Mouse (Mus musculus) monocyte, adult 2 months (primary cell): ENCODE measurements around the gene Cd151.

Experiments used
- DNase-seq, 2 experiments: peaks; one replicate each; pipeline ENCODE4 v3.0.0; 2022; ENCODE audit warnings: low spot score in 2 of 2, low read depth in 1 of 2

The Cd151 gene

DNA sequence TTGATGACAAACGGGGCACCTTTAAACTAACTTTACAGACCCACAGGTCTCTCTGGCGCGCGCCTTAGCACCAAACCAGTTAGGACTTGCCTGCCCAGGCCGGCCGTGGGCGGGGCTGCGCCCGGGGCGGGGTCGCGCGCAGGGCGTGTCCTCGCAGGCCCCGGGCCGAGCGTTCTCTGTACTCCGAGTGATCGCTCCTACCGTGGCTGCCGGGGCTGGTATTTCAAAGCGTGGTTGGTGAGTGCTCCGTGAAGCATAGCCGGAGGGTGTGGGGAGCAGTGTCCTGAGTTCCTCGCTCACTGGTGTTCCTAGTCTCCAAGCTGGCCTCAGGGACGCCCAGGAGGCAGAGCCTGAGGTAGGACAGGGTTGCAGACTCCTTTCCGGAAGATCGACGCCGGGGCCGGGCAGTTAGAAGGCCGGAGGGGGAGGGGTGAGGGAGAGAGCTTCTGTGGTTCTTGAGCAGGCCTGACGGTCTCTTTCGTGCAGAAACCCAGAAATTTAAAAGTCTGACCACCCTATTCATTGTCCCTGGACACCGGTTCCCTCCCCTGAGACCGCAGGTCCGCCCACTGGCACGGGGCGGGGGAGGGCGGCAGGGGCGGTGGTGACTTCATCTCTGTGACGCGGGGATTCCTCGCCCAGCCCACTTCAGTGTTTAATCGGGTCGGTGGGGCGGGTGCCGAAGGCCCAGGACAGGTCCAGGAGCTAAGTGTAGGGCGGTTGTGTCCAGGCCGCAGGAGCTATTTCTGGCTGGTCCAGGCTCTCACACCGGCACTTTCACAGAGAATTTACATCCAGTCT lies at the start of gene Cd151:
TSS of gene Cd151 (plus strand) at position 163 of the 801 bp plus-strand sequence.
- DNase-seq: peak in 1 of 2 experiments; percentile 60

DNA sequence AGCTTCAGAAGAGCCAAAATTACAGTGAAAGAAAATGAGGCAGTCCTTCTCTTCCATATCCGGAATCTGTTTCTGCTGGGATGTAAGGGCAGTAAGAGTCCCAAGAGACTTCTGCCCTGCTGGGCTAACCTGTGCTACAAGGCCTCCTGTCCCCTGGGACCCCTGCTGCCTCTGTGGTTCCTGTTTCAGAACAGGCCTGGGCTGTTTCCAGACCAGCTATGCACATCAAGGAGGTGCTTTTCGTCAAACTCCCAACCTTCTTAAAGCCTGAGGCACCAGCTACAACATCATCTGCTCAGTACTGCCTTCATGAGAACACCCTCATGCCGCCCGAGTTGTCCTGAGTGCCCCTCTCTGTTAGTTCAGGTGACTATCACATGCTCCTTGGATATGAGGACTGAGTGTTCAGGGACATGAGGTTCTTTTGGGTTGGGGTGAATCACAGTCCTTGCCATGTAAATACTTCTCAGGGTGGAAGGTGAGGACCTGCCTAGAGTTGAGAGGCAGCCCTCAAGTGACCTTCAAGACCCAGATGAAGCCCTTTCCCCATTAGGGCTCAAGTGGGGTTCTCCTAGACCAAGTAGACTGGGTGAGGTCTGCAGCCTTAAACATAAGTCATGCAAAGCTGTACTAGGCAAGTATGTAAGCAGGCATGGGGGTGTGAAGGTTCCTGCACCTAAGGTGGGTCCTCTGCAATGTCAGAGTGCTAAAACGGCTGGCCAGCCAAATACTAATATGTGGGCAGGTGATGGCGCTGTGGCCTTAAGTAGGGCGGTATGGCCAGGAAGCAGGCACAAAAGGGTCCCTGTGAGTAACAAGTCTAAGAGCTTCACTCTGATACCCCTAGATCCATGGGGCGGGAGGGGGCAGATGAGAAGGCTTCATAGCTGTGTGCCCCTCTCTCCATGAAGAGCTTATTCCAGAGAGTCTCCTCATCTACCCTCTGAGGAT lies 49.2 kb upstream of the Cd151 start:
- no peak for DNase-seq

DNA sequence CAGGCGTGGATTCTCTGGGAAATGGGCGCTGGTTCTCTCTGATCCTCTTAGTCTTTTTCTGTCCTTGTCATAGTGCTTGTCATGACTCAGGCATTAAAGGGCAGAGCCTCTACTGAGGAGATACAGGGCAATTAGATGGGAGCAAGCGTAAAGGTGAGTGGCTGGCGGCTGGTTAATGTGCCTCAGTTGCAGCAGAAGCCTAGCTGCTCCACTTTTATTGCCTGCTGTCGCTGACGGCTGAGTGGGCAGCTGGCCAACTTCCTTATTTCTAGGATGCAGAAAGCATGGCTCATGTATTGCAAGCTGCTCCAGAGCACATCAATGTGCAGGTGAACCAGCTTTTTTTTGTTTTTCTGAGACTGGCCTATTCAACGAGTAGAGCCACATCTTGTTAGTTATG lies 48.2 kb upstream of the Cd151 start:
- DNase-seq: peak in 1 of 2 experiments; percentile 47

DNA sequence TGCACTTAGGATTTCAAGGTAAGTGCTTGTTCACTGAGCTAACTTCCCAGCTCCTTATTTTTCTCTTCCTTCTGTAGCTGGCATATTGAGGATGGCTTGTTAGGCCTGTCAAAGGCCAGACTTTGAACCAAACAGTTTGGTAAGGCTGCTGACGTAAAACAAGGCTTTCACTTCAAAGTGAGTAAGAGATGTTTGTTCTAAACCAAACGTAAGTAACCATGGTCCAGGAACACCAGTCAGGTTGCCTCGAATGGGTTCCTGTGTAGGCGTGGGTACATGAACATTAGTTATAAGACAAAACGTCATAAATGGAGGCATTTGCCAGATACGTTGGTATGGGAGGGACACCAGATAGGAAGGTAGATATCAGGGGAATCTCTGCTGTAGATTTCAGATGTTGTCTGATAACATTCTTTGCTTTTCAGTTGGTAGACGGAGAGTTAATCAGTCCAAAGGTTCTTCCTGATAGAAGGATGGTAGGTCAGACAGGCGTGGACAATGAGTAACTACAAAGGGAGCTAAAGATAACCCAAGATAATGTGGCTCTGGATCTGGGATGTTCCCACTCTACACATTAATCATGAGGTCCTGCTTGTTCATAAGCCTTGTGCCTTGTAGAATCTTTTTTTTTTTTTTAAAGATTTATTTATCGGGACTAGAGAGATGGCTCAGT lies 47.0 kb upstream of the Cd151 start:
- DNase-seq: no peak

DNA sequence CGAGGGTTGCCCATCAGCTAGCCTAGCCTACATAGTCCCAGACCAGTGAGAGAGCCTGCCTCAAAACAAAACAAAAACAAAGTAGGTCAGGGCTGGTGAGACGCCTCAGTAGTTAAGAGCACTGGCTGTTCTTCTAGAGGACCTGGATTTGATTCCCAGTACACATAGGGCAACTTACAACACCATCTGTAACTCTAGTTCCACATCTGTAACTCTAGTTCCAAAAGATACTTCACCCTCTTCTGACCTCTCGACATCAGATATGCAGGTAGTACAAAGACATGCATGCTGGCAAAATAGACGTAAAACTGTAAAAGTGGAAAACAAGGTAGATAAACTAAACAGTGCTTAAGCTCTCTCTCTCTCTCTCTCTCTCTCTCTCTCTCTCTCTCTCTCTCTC lies 43.4 kb upstream of the Cd151 start:
- DNase-seq: no peak

GRCm38 (mm10) chr7:141426948-141427730 lies 40.1 kb upstream of the Cd151 start:
- no peak for DNase-seq

GRCm38 (mm10) chr7:141428701-141429100 lies 38.5 kb upstream of the Cd151 start:
- no peak for DNase-seq

DNA sequence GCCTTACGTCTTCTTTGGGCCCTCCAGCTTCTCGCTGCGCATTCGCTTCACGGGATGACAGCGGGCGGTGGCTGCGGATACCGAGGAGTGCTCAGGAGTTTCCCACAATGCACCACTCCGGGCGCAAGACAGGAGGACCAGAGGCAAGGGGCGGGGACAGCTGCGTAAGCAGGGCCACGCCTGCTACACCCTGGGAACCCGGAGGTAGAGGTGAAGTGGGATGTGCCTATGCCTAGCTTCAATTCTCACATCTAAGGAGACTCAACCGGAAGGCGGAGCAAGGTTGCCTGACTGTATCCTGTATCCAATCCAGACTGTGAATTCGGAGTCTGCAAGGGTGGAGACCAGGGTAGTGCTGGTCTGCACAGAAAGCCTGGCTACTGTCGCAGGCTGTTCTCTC lies 37.9 kb upstream of the Cd151 start, which contains the start of gene Cend1:
TSS of gene Cend1 (minus strand) at position 182 of the 400 bp plus-strand sequence.
- DNase-seq: no peak

DNA sequence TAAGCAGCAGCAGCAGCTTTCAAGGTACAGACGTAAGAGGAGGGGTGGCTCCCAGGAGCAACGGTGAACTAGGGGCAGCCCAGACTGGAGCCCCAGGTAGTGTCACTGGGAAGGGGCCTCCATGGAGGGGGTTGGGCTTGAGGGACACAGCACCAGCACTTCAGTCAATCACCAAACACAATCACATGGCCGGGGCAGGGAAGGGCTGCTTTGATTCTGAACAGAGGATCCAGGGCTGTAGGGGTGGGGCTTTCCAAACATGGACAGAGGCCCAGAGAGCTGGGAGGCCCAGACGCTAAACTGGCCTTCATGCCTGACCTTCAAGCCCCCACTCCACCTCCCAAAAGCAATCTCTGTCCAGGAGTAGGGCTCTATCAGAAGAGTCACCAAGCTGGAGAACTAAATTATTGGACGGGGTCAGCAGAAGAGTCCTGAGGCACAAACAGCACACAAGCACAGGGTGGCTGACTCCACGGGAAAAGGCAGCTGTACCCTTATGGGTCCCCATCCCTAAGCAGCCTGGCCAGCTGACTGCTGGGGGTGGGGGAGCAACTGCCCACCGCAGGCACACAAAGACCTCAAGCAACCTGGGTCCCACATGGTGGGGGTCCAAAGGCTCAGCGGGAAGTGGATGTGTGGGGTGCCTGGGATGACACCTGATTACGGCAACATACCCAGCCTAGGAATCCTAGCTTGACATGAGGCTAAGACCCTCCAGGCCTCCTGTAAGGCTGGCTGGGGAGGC lies 37.2 kb upstream of the Cd151 start:
- no peak for DNase-seq

- no peak for DNase-seq
These were observed 36.5 kb upstream of the Cd151 start for GRCm38 (mm10) chr7:141430585-141431240.

DNA sequence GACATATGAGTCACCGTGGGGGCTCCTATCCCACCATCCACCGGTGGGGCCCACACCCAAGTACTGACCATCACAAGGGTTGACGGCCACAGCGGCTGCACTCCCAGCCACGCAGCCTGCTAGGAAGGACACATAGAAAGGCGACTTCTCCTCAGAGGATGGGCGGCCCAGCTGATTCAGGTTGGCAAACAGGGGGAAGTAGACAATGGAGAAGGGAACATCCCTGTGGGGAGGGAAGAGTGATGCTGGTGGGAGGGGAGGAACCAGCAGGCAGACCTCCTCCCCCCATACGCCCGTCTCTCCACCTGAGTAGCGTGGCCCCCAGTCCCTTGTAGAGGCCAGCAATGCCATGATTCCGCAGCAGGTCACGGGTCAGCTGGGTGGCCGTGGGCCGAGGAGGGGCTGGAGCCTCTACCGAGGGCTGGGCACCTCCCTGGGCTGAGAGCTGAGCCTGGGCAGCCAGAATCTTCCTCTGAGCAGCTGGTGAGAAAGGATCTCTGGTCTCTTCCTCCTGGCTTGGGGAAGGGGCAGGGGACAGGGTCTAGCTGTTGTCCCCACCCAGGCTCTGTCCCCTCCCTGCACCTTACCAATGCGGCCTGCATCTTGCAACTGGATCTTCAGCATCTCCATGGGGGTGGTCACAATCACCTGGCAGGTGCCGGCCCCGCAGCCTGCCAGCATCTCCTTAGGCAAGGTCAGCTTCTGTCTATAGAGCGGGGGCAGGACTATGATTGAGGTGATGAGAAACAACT lies 35.6 kb upstream of the Cd151 start:
- no peak for DNase-seq

DNA sequence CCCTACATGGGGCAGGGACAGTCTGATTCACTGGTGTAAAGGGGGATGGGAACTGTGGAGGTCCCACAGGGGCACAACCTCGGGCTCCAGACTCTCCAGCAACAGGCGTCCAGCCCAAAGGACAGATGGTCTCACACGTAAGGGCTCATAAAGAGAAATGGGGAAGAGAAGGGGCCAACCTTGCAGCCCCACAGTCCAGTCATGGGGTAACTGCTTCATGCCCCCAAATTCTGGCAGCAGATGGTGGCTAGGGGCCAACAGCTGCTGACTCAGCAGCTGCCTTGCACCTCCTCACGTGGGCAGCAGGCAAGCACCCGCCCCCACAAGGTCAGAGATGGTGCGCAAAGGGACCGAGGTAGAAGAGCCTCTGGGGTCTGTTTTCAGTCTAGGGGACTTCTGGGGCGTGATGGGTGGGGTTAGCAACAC lies 35.0 kb upstream of the Cd151 start:
- no peak for DNase-seq

DNA sequence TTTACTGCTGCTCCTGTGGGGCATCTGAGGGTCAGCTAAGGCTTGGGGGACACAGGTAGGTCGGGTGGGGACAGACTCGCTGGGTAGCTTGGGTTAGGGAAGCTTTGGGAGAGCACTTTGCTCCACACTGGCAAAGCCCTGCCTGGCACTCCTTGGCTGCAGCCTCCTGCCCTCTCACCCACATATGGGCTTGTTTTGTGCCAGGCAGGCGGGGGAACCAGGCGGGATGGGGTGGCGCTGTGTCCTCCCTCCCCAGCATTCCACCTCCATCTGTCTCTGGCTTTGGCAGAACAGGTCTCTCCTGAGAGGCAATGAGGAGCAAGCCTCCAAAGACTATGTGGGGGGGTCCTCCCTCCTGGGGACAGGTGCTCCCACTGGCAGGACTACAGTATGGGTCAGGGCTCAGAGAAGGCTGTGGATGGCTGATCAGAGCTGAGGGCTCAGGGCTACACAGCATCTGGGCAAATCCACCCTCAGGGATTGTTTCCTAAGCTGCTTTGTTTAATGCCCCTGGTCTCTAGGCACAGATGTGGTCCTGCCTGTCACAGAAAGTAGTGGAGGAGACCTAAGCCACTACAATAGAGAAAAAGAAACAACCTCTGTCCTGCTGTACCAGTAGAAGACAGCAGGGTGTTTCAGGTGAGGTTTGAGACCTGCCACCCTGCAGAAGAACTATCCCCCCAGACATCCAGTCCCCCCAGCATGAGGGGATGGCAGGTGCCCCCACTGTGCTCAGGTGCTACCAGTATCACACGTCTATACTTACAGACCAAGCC lies 34.3 kb upstream of the Cd151 start:
- no peak for DNase-seq

DNA sequence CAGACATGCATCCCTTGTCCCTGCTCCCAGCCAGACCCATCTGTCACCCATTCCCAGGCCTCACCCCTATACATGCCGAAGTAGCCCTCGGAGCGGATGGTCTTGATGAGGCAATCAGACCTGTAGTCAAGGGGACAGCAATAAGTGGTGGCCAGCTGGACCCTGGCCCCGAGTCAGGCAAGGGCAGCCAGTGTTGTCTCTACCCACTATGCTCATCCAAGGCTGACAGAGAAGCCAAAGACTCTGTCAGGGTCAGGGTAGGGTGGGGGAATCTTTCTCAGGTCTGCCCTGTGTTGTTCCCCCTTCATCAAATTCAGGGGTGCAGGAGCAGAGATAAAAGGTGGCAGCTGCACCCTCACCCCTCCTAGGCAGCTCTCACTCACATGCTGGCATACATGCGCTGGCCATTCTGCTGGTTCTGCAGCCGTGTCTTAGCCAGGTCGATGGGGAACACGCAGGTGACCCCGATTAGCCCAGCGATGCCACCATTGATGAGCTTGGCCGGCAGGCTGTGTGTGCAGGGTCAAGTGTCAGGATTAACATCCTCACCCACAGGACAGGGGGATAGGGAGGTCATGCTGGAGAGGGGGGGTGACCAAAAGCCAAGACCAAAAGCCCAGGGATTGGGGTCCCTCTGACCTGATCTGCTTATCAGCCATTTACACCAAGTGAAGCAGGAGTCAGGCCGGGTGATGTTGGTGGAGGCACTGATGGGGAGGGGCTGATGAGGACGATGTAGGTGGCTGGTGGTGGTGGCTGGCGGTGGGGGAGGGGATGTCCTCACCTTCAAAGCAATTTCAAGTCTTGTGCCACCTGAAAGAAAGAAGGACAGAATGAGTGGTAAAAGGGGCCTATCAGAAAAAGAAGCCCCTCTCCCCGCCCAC lies 33.4 kb upstream of the Cd151 start:
- no peak for DNase-seq

DNA sequence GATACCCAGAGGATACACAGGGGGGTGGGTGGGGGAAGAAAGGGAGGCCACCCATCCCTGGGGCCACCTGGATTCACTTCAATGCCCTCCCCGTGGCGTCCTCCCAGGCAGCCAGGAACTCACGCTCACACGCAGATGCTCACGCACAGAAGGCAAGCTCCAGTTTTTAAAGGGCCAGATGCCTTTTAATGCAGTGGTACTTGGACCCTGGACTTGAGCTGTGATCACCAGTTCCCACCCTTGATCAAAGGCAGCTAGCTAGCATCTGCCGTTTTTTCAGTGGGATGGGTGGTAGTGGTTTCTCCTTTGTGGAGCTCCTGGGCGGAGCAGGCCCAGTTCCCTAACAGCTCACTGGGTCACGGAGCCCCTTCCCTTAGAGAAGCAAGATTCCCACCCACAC lies 32.7 kb upstream of the Cd151 start:
- DNase-seq: no peak

DNA sequence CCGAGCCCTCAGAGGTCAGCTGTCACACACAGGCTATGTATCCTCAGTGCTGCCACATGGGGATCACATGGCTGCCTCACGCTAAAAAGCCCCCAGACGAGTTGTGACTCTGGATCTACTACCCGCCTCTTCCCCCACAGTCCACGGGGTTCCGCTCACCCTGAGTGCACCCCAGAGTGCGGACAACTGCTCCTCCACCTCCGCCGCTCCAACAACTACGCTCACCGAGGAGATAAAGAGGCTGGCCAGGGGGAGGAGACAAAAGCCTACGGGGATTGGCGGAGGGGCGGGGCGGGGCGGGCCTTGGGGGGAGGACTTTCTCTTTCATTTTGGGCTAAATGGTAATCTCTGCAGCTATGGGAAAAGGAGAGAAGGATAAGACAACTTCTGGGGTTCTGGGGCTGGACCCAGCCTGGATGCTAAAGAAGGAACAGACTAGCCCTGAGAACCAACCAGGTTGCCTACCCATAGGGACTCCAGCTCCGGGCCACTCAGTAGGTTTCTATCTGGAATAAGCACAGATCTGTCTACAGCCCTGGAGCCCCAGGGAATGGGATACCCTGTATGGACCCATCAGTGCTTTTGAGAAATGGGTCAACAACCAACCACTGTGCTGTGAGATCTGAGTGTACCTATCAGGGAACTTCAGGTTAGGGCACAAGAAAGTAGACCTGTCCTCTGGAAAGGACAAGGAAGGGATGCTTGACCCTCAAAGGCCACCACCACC lies 31.9 kb upstream of the Cd151 start:
- no peak for DNase-seq
